Mouse (Mus musculus) spleen, embryonic (tissue): ENCODE results near the gene Atp6ap2.
"Not testable (repeated sequence)": the region's sequence is repeated elsewhere in the genome, so short reads cannot be mapped to it uniquely, and the experiment has no call there.

Source experiments
- CTCF ChIA-PET: fragments of 350-600 bp; sonication (Branson Sonifier 250); formaldehyde crosslinking; loops from one replicate; lab custom pipeline; 2022; lab: Charles Lee

Gene Atp6ap2

GRCm38 (mm10) chrX:12587192-12587957, at the start of gene Atp6ap2:
Gene Atp6ap2, plus strand, starts transcription at chrX:12587801.
- CTCF ChIA-PET: no interaction called here

- CTCF ChIA-PET: interaction anchor here (0.7 kb wide), 1 partner anchor 9 kb away, joined by 11 read pairs; no protein-coding TSS in a partner anchor
Observed at GRCm38 (mm10) chrX:12544417-12544816, 43.2 kb upstream of the Atp6ap2 start.

- CTCF ChIA-PET: no interaction called here
Observed at GRCm38 (mm10) chrX:12557086-12557485, 30.5 kb upstream of the Atp6ap2 start.

- CTCF ChIA-PET: no interaction called here
Observed at GRCm38 (mm10) chrX:12571407-12571806, 16.2 kb upstream of the Atp6ap2 start.

- CTCF ChIA-PET: no interaction called here
Observed at GRCm38 (mm10) chrX:12577936-12578335, 9.7 kb upstream of the Atp6ap2 start.

GRCm38 (mm10) chrX:12578339-12578868, 9.2 kb upstream of the Atp6ap2 start:
- CTCF ChIA-PET: no interaction called here

GRCm38 (mm10) chrX:12583261-12583660, 4.3 kb upstream of the Atp6ap2 start:
- CTCF ChIA-PET: interaction anchor here (1.0 kb wide), 1 partner anchor 32 kb away, joined by 3 read pairs; no protein-coding TSS in a partner anchor

GRCm38 (mm10) chrX:12587958-12588355, 356 bp downstream of the Atp6ap2 start:
- CTCF ChIA-PET: no interaction called here

- CTCF ChIA-PET: interaction anchor here (0.7 kb wide), 1 partner anchor 100 kb away, joined by 4 read pairs; no protein-coding TSS in a partner anchor
Observed at GRCm38 (mm10) chrX:12591401-12591943, 3.9 kb downstream of the Atp6ap2 start.

- CTCF ChIA-PET: no interaction called here
Observed at GRCm38 (mm10) chrX:12592011-12592410, 4.4 kb downstream of the Atp6ap2 start.

- CTCF ChIA-PET: no interaction called here
Observed at GRCm38 (mm10) chrX:12593824-12594223, 6.2 kb downstream of the Atp6ap2 start.

- CTCF ChIA-PET: not testable (repeated sequence)
Observed at GRCm38 (mm10) chrX:12610541-12610940, 22.9 kb downstream of the Atp6ap2 start.

GRCm38 (mm10) chrX:12611211-12611610, 23.6 kb downstream of the Atp6ap2 start:
- CTCF ChIA-PET: no interaction called here

GRCm38 (mm10) chrX:12612360-12612759, 24.8 kb downstream of the Atp6ap2 start:
- CTCF ChIA-PET: not testable (repeated sequence)

- CTCF ChIA-PET: no interaction called here
Observed at GRCm38 (mm10) chrX:12625131-12625530, 37.5 kb downstream of the Atp6ap2 start.

- CTCF ChIA-PET: interaction anchor here (0.7 kb wide), 1 partner anchor 23 kb away, joined by 7 read pairs; no protein-coding TSS in a partner anchor
Observed at GRCm38 (mm10) chrX:12644976-12645375, 57.4 kb downstream of the Atp6ap2 start.

- CTCF ChIA-PET: no interaction called here
Observed at GRCm38 (mm10) chrX:12645531-12646304, 58.1 kb downstream of the Atp6ap2 start.

- CTCF ChIA-PET: no interaction called here
Observed at GRCm38 (mm10) chrX:12651906-12652305, 64.3 kb downstream of the Atp6ap2 start.

- CTCF ChIA-PET: no interaction called here
Observed at GRCm38 (mm10) chrX:12653879-12654278, 66.3 kb downstream of the Atp6ap2 start.
